Mouse (Mus musculus) skeletal muscle tissue, postnatal 0 days (tissue): ENCODE measurements around the gene Fbxw2. TPM values are rescaled to one million over a fixed set of nuclear protein-coding genes. Genes with fewer than 3 reads are reported as not detected.

Experiments used
- polyA plus RNA-seq: library from polyadenylated mRNA; unstranded; fragments of >200 nt; fragmentation: Nextera tagmentation; extraction: Ambion mirVana; gene quantifications from 2 replicates; pipeline ENCODE4 v1.2.1, GENCODE M21; 2015

Gene Fbxw2
- polyA plus RNA-seq, result 53.1 and 60.2 TPM in 2 replicates

GRCm38 (mm10) chr2:34825827-34826459 lies at the start of gene Fbxw2:
Gene Fbxw2, minus strand, starts transcription at chr2:34826311.

GRCm38 (mm10) chr2:34874816-34875345 lies 48.8 kb upstream of the Fbxw2 start, which contains the start of gene Psmd5:
Gene Psmd5, minus strand, starts transcription at chr2:34874968.

GRCm38 (mm10) chr2:34874271-34874670 lies 48.2 kb upstream of the Fbxw2 start, which contains the start of gene Cutal:
Gene Cutal, plus strand, starts transcription at chr2:34874396.

GRCm38 (mm10) chr2:34832766-34833457 lies 6.8 kb upstream of the Fbxw2 start, which contains the start of gene Gm34653:
Gene Gm34653, plus strand, starts transcription at chr2:34833007.

DNA sequence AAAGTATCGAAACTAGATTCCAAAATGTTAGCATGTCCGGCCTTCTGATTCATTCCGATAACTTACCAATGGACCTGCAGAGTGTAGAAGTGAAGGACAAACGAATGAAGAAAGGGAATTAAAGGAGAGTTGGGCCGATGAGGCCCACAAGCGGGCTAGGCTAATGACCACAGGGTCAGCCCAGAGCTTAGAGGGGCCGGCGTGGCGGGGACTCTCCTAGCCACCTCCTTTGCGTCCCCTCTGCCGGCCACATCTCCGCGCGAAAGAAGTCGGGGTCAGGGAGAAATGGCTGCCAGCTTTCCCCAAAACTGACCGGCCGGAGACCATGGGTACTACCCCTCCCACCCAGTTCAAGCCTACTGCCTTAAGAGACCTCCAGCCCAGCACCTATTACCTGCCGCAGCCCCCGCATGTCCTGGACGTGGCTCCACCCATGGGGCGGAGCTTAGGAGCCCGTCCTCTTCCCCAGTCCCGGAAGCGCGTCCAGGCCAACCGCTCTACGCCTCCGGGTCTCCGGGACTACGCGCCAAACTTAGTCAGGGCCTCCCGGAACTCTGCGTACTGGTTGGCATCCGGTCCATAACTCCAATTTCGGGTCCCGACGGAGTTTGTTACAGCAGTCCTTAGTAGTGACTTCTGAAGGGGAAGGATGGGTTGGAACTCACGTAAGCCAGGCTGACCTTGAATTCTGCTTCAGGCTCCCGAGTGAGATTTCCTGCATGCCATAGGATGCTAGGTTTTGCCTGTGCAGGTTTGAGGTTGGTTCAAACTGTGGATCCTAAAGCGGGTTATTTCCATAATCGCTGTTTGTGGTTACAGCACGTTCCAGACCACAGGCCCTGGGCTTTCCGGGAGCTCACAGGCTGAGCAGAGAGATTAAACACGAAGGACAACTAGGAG lies 26.5 kb downstream of the Fbxw2 start, which contains the start of gene Rabepk:
Gene Rabepk, minus strand, starts transcription at position 556 of the 900 bp plus-strand sequence.

DNA sequence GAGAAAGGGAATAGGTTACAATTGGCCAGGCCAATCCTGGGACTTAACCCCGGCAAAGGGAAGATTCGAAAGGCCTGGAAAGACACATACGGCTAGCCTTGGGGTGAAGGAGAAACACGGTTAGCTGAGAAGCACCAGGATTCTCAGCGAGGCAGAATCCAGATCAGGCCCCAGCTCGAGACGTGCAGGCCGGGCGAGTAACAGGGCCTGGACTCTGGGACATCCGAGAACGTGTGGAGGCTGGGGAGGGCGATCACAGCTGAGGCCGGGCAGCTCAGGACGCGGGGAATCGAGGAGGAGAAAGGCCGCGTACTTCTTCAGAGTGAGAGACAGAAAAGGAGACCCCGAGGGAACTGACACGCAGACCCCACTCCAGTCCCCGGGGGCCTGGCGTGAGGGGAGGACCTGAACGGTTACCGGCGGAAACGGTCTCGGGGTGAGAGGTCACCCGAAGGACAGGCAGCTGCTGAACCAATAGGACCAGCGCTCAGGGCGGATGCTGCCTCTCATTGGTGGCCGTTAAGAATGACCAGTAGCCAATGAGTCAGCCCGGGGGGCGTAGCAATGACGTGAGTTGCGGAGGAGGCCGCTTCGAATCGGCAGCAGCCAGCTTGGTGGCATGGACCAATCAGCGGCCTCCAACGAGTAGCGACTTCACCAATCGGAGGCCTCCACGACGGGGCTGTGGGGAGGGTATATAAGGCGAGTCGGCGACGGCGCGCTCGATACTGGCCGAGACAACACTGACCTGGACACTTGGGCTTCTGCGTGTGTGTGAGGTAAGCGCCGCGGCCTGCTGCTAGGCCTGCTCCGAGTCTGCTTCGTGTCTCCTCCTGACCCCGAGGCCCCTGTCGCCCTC lies 54.5 kb downstream of the Fbxw2 start, which contains the start of gene Hspa5:
Gene Hspa5, plus strand, starts transcription at position 603 of the 859 bp plus-strand sequence.

DNA sequence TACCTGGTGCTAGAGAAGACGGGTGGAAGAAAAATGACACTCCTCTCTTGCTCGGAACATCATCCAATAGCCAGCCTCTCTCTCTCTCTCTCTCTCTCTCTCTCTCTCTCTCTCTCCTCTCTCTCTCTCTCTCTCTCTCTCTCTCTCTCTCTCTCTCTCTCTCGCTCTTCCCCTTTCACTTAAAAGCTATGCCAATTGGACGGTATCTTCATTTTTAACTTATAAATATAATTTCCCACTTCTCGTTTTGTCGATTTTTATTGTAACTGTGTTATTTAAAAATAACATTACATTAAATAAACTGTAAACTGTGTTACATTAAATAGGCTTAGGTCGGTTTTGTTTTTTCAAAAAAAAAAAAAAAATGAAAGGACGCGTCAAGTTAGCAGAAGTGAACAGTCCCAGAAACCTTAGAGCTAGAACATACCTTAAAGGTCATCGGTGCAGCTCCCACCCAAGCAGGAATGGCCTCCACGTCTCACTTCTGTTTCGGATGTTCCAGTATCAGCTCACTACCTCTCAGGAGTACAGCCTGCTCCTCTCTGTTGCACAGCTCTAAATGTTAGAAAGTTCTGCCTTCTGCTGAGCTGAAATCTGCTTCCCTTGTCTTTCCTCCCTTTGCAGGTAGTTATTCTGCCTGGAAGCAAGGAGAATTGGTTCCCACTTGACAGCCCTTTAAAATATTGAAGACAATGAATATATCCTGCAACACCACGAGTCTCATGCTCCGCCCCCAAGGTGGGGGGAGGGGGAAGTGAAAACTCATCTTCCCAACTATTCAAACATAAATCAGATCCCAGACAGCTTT lies 71.4 kb downstream of the Fbxw2 start, which contains the start of gene Gapvd1:
Gene Gapvd1, minus strand, starts transcription at position 682 of the 808 bp plus-strand sequence.

Other genes with a start within 250 kb of the Fbxw2 start
- gene Gapvd1, start 71.1 kb downstream of the Fbxw2 start, polyA plus RNA-seq, result 34.2 and 39.4 TPM in 2 replicates
- 196 and 251 TPM in 2 replicates for gene Hspa5, start 54.3 kb downstream of the Fbxw2 start, polyA plus RNA-seq
- gene Rabepk, start 26.4 kb downstream of the Fbxw2 start, polyA plus RNA-seq, result 14.5 and 19.5 TPM in 2 replicates
- 0.07 and 0.14 TPM in 2 replicates for gene Gm34653, start 6.7 kb upstream of the Fbxw2 start, polyA plus RNA-seq
- 0.07 and 0.13 TPM in 2 replicates for gene Cutal, start 48.1 kb upstream of the Fbxw2 start, polyA plus RNA-seq
- gene Psmd5, start 48.7 kb upstream of the Fbxw2 start, polyA plus RNA-seq, result 39.2 and 47.2 TPM in 2 replicates
- gene Phf19, start 87.7 kb upstream of the Fbxw2 start, polyA plus RNA-seq, result 5.0 and 5.1 TPM in 2 replicates
- 1.5 and 2.2 TPM in 2 replicates for gene Traf1, start 135.5 kb upstream of the Fbxw2 start, polyA plus RNA-seq
- 0.22 and 0.27 TPM in 2 replicates for gene Hc, start 235.1 kb upstream of the Fbxw2 start, polyA plus RNA-seq